ENCODE assay signal across 8 mouse cellular contexts in the genomic region with DNA sequence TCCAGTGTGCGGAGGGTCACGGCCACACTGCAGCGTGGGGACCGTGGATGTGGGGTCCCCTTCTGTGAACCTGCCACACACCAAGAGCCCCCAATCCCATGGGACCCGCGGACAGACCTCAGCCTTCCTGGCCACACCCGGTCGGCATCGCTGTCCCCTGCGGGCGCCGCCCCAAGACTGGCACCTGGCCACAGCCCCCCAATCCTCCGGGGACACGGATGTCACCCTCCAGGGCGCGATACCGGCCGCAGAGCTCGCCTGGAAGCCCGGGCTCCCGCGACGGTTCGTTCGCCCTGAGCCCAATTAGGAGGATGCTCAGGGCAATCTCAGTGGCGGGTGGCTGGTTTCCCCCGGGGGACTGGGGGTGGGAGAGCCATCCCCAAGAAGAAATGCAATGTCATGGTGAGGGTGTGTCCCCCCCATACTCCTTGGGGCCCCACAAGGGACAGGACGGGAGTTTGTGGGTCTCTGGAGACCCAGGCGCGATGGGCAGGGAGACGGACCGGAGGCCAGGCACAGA. TPM values are rescaled to one million over a fixed set of nuclear protein-coding genes. Genes with fewer than 3 reads are reported as not detected.
A peak's percentile ranks its signal among the peaks of the same experiment; 100 is the strongest.
DNase-seq lines count a peak whose midpoint lies in the region; ATAC-seq lines count a peak whose summit lies in the region.

No protein-coding gene starts in this region.

- H3K27ac ChIP-seq in lung, embryonic 16.5 days (ENCODE audit: low read length) = no peak overlapping the region
- H3K27ac ChIP-seq in forebrain, embryonic 11.5 days (ENCODE audit: low read depth, low read length) = peak overlapping the region; percentile 88
- no peak overlapping the region for H3K27ac ChIP-seq in intestine, embryonic 15.5 days
- H3K27ac ChIP-seq in neural tube, embryonic 14.5 days (ENCODE audit: low read depth, low read length) = peak overlapping the region; percentile 98

- peaks cover 3% of the 10 kb centered on the region; the same call in 1 of the 2 replicates for H3K9me3 ChIP-seq in lung, embryonic 16.5 days (ENCODE audit: control insufficient read depth, low read length)
- H3K9me3 ChIP-seq in forebrain, embryonic 11.5 days (ENCODE audit: control insufficient read depth, low read length) = peaks cover 6% of the 10 kb centered on the region
- H3K9me3 ChIP-seq in intestine, embryonic 15.5 days = no peaks in the 10 kb centered on the region
- H3K9me3 ChIP-seq in neural tube, embryonic 14.5 days (ENCODE audit: control insufficient read depth, low read length) = no peaks in the 10 kb centered on the region

- H3K36me3 ChIP-seq in lung, embryonic 16.5 days (ENCODE audit: control insufficient read depth, insufficient read depth, low read length) = no peaks in the 10 kb centered on the region
- H3K36me3 ChIP-seq in forebrain, embryonic 11.5 days (ENCODE audit: control insufficient read depth, insufficient read depth, low read length) = no peaks in the 10 kb centered on the region; the same call in 1 of the 2 replicates
- H3K36me3 ChIP-seq in intestine, embryonic 15.5 days = no peaks in the 10 kb centered on the region
- H3K36me3 ChIP-seq in neural tube, embryonic 14.5 days (ENCODE audit: control insufficient read depth, insufficient read depth, low read length) = no peaks in the 10 kb centered on the region

- H3K4me2 ChIP-seq in lung, embryonic 16.5 days (ENCODE audit: low read depth, low read length) = peak overlapping the region; percentile 99
- H3K4me2 ChIP-seq in forebrain, embryonic 11.5 days (ENCODE audit: low read depth, low read length, severe bottlenecking) = peak overlapping the region; percentile 96
- H3K4me2 ChIP-seq in intestine, embryonic 15.5 days (replicated peaks) = peak overlapping the region; percentile 95
- peak overlapping the region; percentile 98 for H3K4me2 ChIP-seq in neural tube, embryonic 14.5 days (ENCODE audit: low read depth, low read length)

- peaks cover 32% of the 10 kb centered on the region for H3K27me3 ChIP-seq in lung, embryonic 16.5 days (ENCODE audit: control insufficient read depth, insufficient read depth, low read depth, low read length)
- peaks cover 9% of the 10 kb centered on the region for H3K27me3 ChIP-seq in forebrain, embryonic 11.5 days (ENCODE audit: control insufficient read depth, insufficient read depth, low read length)
- H3K27me3 ChIP-seq in intestine, embryonic 15.5 days (replicated peaks) = peaks cover 36% of the 10 kb centered on the region
- peaks cover 5% of the 10 kb centered on the region; the same call in 1 of the 2 replicates for H3K27me3 ChIP-seq in neural tube, embryonic 14.5 days (ENCODE audit: control insufficient read depth, insufficient read depth, low read length)

- ATAC-seq in lung, embryonic 16.5 days (ENCODE audit: low read depth) = no peak
- ATAC-seq in forebrain, embryonic 11.5 days (replicated peaks; ENCODE audit: low FRiP score) = no peak
- ATAC-seq in intestine, embryonic 15.5 days = no peak
- ATAC-seq in neural tube, embryonic 14.5 days (ENCODE audit: low read depth) = no peak
- no peak for ATAC-seq in monocyte, adult 5-6 weeks (replicated peaks; ENCODE audit: insufficient number of reproducible peaks, low FRiP score, low TSS enrichment, poor library complexity, severe bottlenecking)

- no peak for DNase-seq in lung, adult 18-20 months
- DNase-seq in forebrain, embryonic 11.5 days (ENCODE audit: low spot score) = no peak
- no peak for DNase-seq in urinary bladder, adult 18-20 months (ENCODE audit: low spot score in 2 of 2)
- DNase-seq in T-cell, adult 2 months (ENCODE audit: low spot score) = no peak

- WGBS in lung, embryonic 16.5 days = 3% methylated on average over 32 of the region's 32 CpGs
- 4% methylated on average over 32 of the region's 32 CpGs for WGBS in forebrain, embryonic 11.5 days
- 4% methylated on average over 32 of the region's 32 CpGs for WGBS in intestine, embryonic 15.5 days
- 3% methylated on average over 32 of the region's 32 CpGs for WGBS in neural tube, embryonic 14.5 days

- peak overlapping the region; percentile 77 for H3K4me3 ChIP-seq in lung, embryonic 16.5 days (ENCODE audit: low read length)
- H3K4me3 ChIP-seq in forebrain, embryonic 11.5 days (ENCODE audit: low read depth, low read length) = peak overlapping the region; percentile 89
- peak overlapping the region; percentile 75 for H3K4me3 ChIP-seq in intestine, embryonic 15.5 days (replicated peaks)
- peak overlapping the region; percentile 62 for H3K4me3 ChIP-seq in neural tube, embryonic 14.5 days (ENCODE audit: low read depth, low read length)

- peak overlapping the region; percentile 75 for H3K9ac ChIP-seq in lung, embryonic 16.5 days (ENCODE audit: low read length)
- H3K9ac ChIP-seq in forebrain, embryonic 11.5 days (ENCODE audit: low read length) = peak overlapping the region; percentile 99
- H3K9ac ChIP-seq in intestine, embryonic 15.5 days = peak overlapping the region; percentile 71
- H3K9ac ChIP-seq in neural tube, embryonic 14.5 days (replicated peaks; ENCODE audit: low read depth, low read length) = peak overlapping the region; percentile 100

- H3K4me1 ChIP-seq in lung, embryonic 16.5 days (replicated peaks; ENCODE audit: control insufficient read depth, insufficient read depth, low read length) = peaks cover 62% of the 10 kb centered on the region
- H3K4me1 ChIP-seq in forebrain, embryonic 11.5 days (replicated peaks; ENCODE audit: control insufficient read depth, insufficient read depth, low read length) = peaks cover 44% of the 10 kb centered on the region
- H3K4me1 ChIP-seq in intestine, embryonic 15.5 days (replicated peaks) = peaks cover 60% of the 10 kb centered on the region
- H3K4me1 ChIP-seq in neural tube, embryonic 14.5 days (ENCODE audit: control insufficient read depth, insufficient read depth, low read length) = peaks cover 46% of the 10 kb centered on the region

RNA-seq across cellular contexts. Expression of gene Ptprs, which starts 1.9 kb away (rescaled TPM):
- polyA plus RNA-seq in lung, embryonic 16.5 days (2015; fragmentation: Nextera tagmentation; extraction: Ambion mirVana) = 59.1 and 59.9 TPM in 2 replicates
- polyA plus RNA-seq in forebrain, embryonic 11.5 days (2014; fragmentation: Nextera tagmentation; extraction: Ambion mirVana) = 210 and 218 TPM in 2 replicates
- polyA plus RNA-seq in intestine, embryonic 15.5 days (2015; fragmentation: Nextera tagmentation; extraction: Ambion mirVana) = 56.3 and 56.8 TPM in 2 replicates
- polyA plus RNA-seq in neural tube, embryonic 14.5 days (2014; fragmentation: Nextera tagmentation; extraction: Ambion mirVana) = 255 and 266 TPM in 2 replicates
- total RNA-seq in monocyte, adult 5-6 weeks (2017) = 15.5 to 40.8 TPM (median 16.3 TPM) in 3 replicates

RNA-seq across cellular contexts. Expression of gene Znrf4, which starts 37.9 kb away (rescaled TPM):
- not detected in 2 replicates for polyA plus RNA-seq in lung, embryonic 16.5 days (2015; fragmentation: Nextera tagmentation; extraction: Ambion mirVana)
- polyA plus RNA-seq in forebrain, embryonic 11.5 days (2014; fragmentation: Nextera tagmentation; extraction: Ambion mirVana) = not detected in 2 replicates
- not detected in 2 replicates for polyA plus RNA-seq in intestine, embryonic 15.5 days (2015; fragmentation: Nextera tagmentation; extraction: Ambion mirVana)
- not detected in 2 replicates for polyA plus RNA-seq in neural tube, embryonic 14.5 days (2014; fragmentation: Nextera tagmentation; extraction: Ambion mirVana)
- total RNA-seq in monocyte, adult 5-6 weeks (2017) = not detected in 3 replicates

Comparison
In these comparisons a context has a peak if more than half of its experiments do, and no peak if none do; other contexts are left out.
1. H3K27ac ChIP-seq: peak in forebrain, embryonic 11.5 days (single experiment) and neural tube, embryonic 14.5 days (single experiment); none in lung, embryonic 16.5 days (single experiment) and intestine, embryonic 15.5 days (single experiment).
2. Peak in every context shown above with its lines, with median percentiles within 50 percentile points of each other: H3K4me2 ChIP-seq, H3K4me3 ChIP-seq and H3K9ac ChIP-seq.